8 mouse cellular contexts compared by ENCODE assay signal in genomic region chr8:71542632-71543343, GRCm38 (mm10). TPM values are rescaled to one million over a fixed set of nuclear protein-coding genes. Genes with fewer than 3 reads are reported as not detected.
A peak's percentile ranks its signal among the peaks of the same experiment; 100 is the strongest.
DNase-seq lines count a peak whose midpoint lies in the region; ATAC-seq and TF ChIP-seq lines count a peak whose summit lies in the region.

Gene Mvb12a, plus strand, starts transcription at chr8:71542922.

- peak; percentile 93 for DNase-seq in c-Kit-positive CD71-positive TER-119-positive erythroid progenitor cells, embryonic 14.5 days (ENCODE audit: low spot score)
- peak; percentile 100 for DNase-seq in heart, postnatal 0 days (ENCODE audit: low spot score)
- DNase-seq in kidney, postnatal 4 days: peak; percentile 95 to 97

- no peak for TF ChIP-seq CTCF in E14TG2a.4 (conservative IDR thresholded peaks at IDR 0.05; ENCODE audit: low read length)
- TF ChIP-seq CTCF in heart, postnatal 0 days (IDR thresholded peaks at IDR 0.05; ENCODE audit: low read depth): no peak
- no peak for TF ChIP-seq CTCF in testis, adult 2 months (IDR thresholded peaks at IDR 0.05; ENCODE audit: control insufficient read depth, insufficient read depth, insufficient replicate concordance, low read depth, low read length)

- peak within 1 kb of the TSS; percentile 97 for H3K4me3 ChIP-seq in E14TG2a.4 (replicated peaks; ENCODE audit: low read length)
- peak within 1 kb of the TSS; percentile 84 for H3K4me3 ChIP-seq in forebrain, embryonic 12.5 days (replicated peaks)
- H3K4me3 ChIP-seq in heart, postnatal 0 days (ENCODE audit: low read depth, low read length): peak within 1 kb of the TSS; percentile 69
- H3K4me3 ChIP-seq in liver, embryonic 16.5 days (ENCODE audit: low read depth, low read length): peak within 1 kb of the TSS; percentile 73
- H3K4me3 ChIP-seq in neural tube, embryonic 13.5 days: peak within 1 kb of the TSS; percentile 80
- H3K4me3 ChIP-seq in testis, adult 2 months (ENCODE audit: control insufficient read depth, low read depth, low read length): peak within 1 kb of the TSS; percentile 92

- ATAC-seq in forebrain, embryonic 12.5 days (ENCODE audit: low FRiP score): peak; percentile 97
- ATAC-seq in heart, postnatal 0 days (ENCODE audit: insufficient read depth, low read depth): peak; percentile 97
- ATAC-seq in liver, embryonic 16.5 days (ENCODE audit: low read depth): peak; percentile 95
- ATAC-seq in neural tube, embryonic 13.5 days (ENCODE audit: low read depth): peak; percentile 96

- TF ChIP-seq EP300 in heart, postnatal 0 days (IDR thresholded peaks at IDR 0.05; ENCODE audit: low read depth): peak; percentile 40; the same call in 1 of the 2 replicates

- H3K9me3 ChIP-seq in E14TG2a.4 (ENCODE audit: low read length): no peaks in the 10 kb centered on the region
- H3K9me3 ChIP-seq in forebrain, embryonic 12.5 days: no peaks in the 10 kb centered on the region
- H3K9me3 ChIP-seq in heart, postnatal 0 days (replicated peaks; ENCODE audit: control insufficient read depth, low read length): no peaks in the 10 kb centered on the region
- no peaks in the 10 kb centered on the region for H3K9me3 ChIP-seq in liver, embryonic 16.5 days (replicated peaks; ENCODE audit: control insufficient read depth, low read length)
- H3K9me3 ChIP-seq in neural tube, embryonic 13.5 days: no peaks in the 10 kb centered on the region

- H3K27me3 ChIP-seq in E14TG2a.4 (ENCODE audit: insufficient read depth, low read length): peaks cover 28% of the 10 kb centered on the region
- peaks cover 22% of the 10 kb centered on the region for H3K27me3 ChIP-seq in forebrain, embryonic 12.5 days
- no peaks in the 10 kb centered on the region for H3K27me3 ChIP-seq in heart, postnatal 0 days (ENCODE audit: control insufficient read depth, insufficient read depth, low read length)
- H3K27me3 ChIP-seq in liver, embryonic 16.5 days (ENCODE audit: control insufficient read depth, insufficient read depth, low read depth, low read length): no peaks in the 10 kb centered on the region
- H3K27me3 ChIP-seq in neural tube, embryonic 13.5 days: peaks cover 10% of the 10 kb centered on the region
- H3K27me3 ChIP-seq in testis, adult 2 months (ENCODE audit: control insufficient read depth, insufficient read depth, low read length): no peaks in the 10 kb centered on the region

- peak within 1 kb of the TSS; percentile 47; the same call in 1 of the 2 replicates for H3K27ac ChIP-seq in forebrain, embryonic 12.5 days
- H3K27ac ChIP-seq in heart, postnatal 0 days (ENCODE audit: low read depth): peak within 1 kb of the TSS; percentile 21; the same call in 1 of the 2 replicates
- peak within 1 kb of the TSS; percentile 66 for H3K27ac ChIP-seq in liver, embryonic 16.5 days (ENCODE audit: low read length)
- H3K27ac ChIP-seq in neural tube, embryonic 13.5 days (replicated peaks): peak within 1 kb of the TSS; percentile 43; the same call in 1 of the 2 replicates
- peak within 1 kb of the TSS; percentile 56 for H3K27ac ChIP-seq in testis, adult 2 months (ENCODE audit: control insufficient read depth, insufficient read depth, low read depth, low read length)

- H3K4me2 ChIP-seq in forebrain, embryonic 12.5 days: peak within 1 kb of the TSS; percentile 70
- peak within 1 kb of the TSS; percentile 79 for H3K4me2 ChIP-seq in heart, postnatal 0 days (ENCODE audit: low read depth, low read length)
- H3K4me2 ChIP-seq in liver, embryonic 16.5 days (ENCODE audit: low read depth, low read length): peak within 1 kb of the TSS; percentile 89
- peak within 1 kb of the TSS; percentile 90 for H3K4me2 ChIP-seq in neural tube, embryonic 13.5 days

- WGBS in forebrain, embryonic 12.5 days: under 1% methylated on average over 49 of the region's 55 CpGs
- under 1% methylated on average over 53 of the region's 55 CpGs for WGBS in heart, postnatal 0 days
- WGBS in liver, embryonic 16.5 days (ENCODE audit: insufficient replicate concordance): under 1% methylated on average over 52 of the region's 55 CpGs
- WGBS in neural tube, embryonic 13.5 days: under 1% methylated on average over 54 of the region's 55 CpGs

- H3K36me3 ChIP-seq in E14TG2a.4 (ENCODE audit: insufficient read depth, low read length): peaks cover 30% of the 10 kb centered on the region
- peaks cover 25% of the 10 kb centered on the region for H3K36me3 ChIP-seq in forebrain, embryonic 12.5 days (replicated peaks)
- H3K36me3 ChIP-seq in heart, postnatal 0 days (replicated peaks; ENCODE audit: control insufficient read depth, insufficient read depth, low read length): peaks cover 26% of the 10 kb centered on the region
- no peaks in the 10 kb centered on the region for H3K36me3 ChIP-seq in liver, embryonic 16.5 days (ENCODE audit: control insufficient read depth, insufficient read depth)
- peaks cover 26% of the 10 kb centered on the region for H3K36me3 ChIP-seq in neural tube, embryonic 13.5 days
- H3K36me3 ChIP-seq in testis, adult 2 months (ENCODE audit: control insufficient read depth, insufficient read depth, low read length): no peaks in the 10 kb centered on the region

- H3K9ac ChIP-seq in forebrain, embryonic 12.5 days: peak within 1 kb of the TSS; percentile 70
- H3K9ac ChIP-seq in heart, postnatal 0 days (replicated peaks; ENCODE audit: low read depth, low read length): peak within 1 kb of the TSS; percentile 58
- H3K9ac ChIP-seq in liver, embryonic 16.5 days (ENCODE audit: low read depth, low read length): peak within 1 kb of the TSS; percentile 64
- H3K9ac ChIP-seq in neural tube, embryonic 13.5 days: peak within 1 kb of the TSS; percentile 86

- H3K4me1 ChIP-seq in E14TG2a.4 (replicated peaks; ENCODE audit: low read depth, low read length): peaks cover 29% of the 10 kb centered on the region
- H3K4me1 ChIP-seq in forebrain, embryonic 12.5 days: peaks cover 10% of the 10 kb centered on the region
- H3K4me1 ChIP-seq in heart, postnatal 0 days (ENCODE audit: control insufficient read depth, insufficient read depth): peaks cover 10% of the 10 kb centered on the region; the same call in 1 of the 2 replicates
- peaks cover 14% of the 10 kb centered on the region for H3K4me1 ChIP-seq in liver, embryonic 16.5 days (ENCODE audit: control insufficient read depth, low read depth, low read length)
- H3K4me1 ChIP-seq in neural tube, embryonic 13.5 days (replicated peaks): peaks cover 11% of the 10 kb centered on the region
- H3K4me1 ChIP-seq in testis, adult 2 months (ENCODE audit: control insufficient read depth, insufficient read depth, low read length): peaks cover 11% of the 10 kb centered on the region

- peak; percentile 49; the same call in 1 of the 2 replicates for TF ChIP-seq POLR2A in testis, adult 2 months (IDR thresholded peaks at IDR 0.05; ENCODE audit: control insufficient read depth, low read depth, low read length)

RNA-seq across cellular contexts. Expression of gene Mvb12a, which starts in this region (rescaled TPM):
- 48.1 and 52.1 TPM in 2 replicates for polyA plus RNA-seq in forebrain, embryonic 12.5 days (2016; fragmentation: Nextera tagmentation; extraction: Ambion mirVana)
- 47.6 and 61.5 TPM in 2 replicates for total RNA-seq in heart, postnatal 0 days (2014; rRNA removed; ENCODE audit: low replicate concordance)
- polyA plus RNA-seq in heart, postnatal 0 days (2015; fragmentation: Nextera tagmentation; extraction: Ambion mirVana): 54.4 and 55.3 TPM in 2 replicates
- 30.2 and 32.5 TPM in 2 replicates for polyA plus RNA-seq in liver, embryonic 16.5 days (2015; fragmentation: Nextera tagmentation; extraction: Ambion mirVana)
- 56.2 and 60.7 TPM in 2 replicates for polyA plus RNA-seq in neural tube, embryonic 13.5 days (2015; fragmentation: Nextera tagmentation; extraction: Ambion mirVana)
- polyA plus RNA-seq in testis, adult 2 months (2012; rRNA removed): 55.1 and 61.7 TPM in 2 replicates

Comparison
In these comparisons a context has a peak if more than half of its experiments do, and no peak if none do; other contexts are left out.
1. Peak in every context shown above with its lines: DNase-seq, ATAC-seq, H3K4me3 ChIP-seq and H3K27ac ChIP-seq.